Mouse (Mus musculus) urinary bladder, adult 2 months (tissue): Measurements from ENCODE around the gene Cdiptos. TPM values are rescaled to one million over a fixed set of nuclear protein-coding genes. Genes with fewer than 3 reads are reported as not detected.

Source experiments
- DNase-seq: peaks from one replicate; pipeline ENCODE4 v3.0.0; 2022; ENCODE audit warnings: low spot score
- polyA plus RNA-seq: library from polyadenylated mRNA; depleted of rRNA; stranded (reverse); fragments of >200 nt; gene quantifications from 2 replicates; pipeline ENCODE4 v1.2.3, GENCODE M21; 2012; rRNA removed

Gene Cdiptos
- polyA plus RNA-seq, 1 experiment: 2.7 TPM

- DNase-seq: no peak
Measured at GRCm38 (mm10) chr7:126923999-126924398, 51.9 kb downstream of the Cdiptos start.

DNA sequence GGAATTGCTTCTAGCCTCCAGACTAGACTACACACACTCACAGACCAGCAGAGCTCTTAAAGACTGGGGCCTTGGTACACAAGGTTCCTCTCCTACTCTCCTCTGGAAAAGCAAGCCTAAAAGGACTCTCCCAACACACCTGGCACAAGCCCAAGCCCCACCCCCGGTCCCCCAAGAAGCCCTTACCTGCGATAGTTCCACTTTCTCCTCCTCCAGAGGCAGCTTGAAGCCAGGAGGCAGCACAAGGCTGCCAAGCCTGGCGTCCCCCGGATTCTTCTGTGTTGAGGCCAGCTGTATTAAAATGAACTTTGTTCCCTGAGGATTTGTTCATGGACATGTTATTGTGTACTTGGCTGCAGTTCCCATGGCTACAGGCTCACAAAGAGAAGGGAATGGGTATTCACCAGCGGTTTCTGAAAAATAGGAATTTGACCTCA lies 53.3 kb downstream of the Cdiptos start, which contains the start of gene Tmem219:
TSS of gene Tmem219 (minus strand) at position 294 of the 437 bp plus-strand sequence.
- DNase-seq: no peak

Other genes starting within 250 kb of the Cdiptos start
- 214 TPM in 2 replicates for gene Mapk3, start 216.5 kb downstream of the Cdiptos start, polyA plus RNA-seq
- gene Gdpd3, start 209.8 kb downstream of the Cdiptos start, polyA plus RNA-seq: 15.7 and 28.5 TPM in 2 replicates
- 188 and 213 TPM in 2 replicates for gene Ypel3, start 199.1 kb downstream of the Cdiptos start, polyA plus RNA-seq
- 1.3 and 1.4 TPM in 2 replicates for gene Tbx6, start 194.6 kb downstream of the Cdiptos start, polyA plus RNA-seq
- 106 and 121 TPM in 2 replicates for gene Ppp4c, start 183.6 kb downstream of the Cdiptos start, polyA plus RNA-seq
- 2.4 and 2.9 TPM in 2 replicates for gene Fam57b, start 178.4 kb downstream of the Cdiptos start, polyA plus RNA-seq
- not detected in 2 replicates for gene 4930451I11Rik, start 144.5 kb downstream of the Cdiptos start, polyA plus RNA-seq
- gene Doc2a, start 128.7 kb downstream of the Cdiptos start, polyA plus RNA-seq: not detected in 2 replicates
- gene Hirip3, start 114.1 kb downstream of the Cdiptos start, polyA plus RNA-seq: 18.0 and 21.0 TPM in 2 replicates
- gene Ino80e, start 113.7 kb downstream of the Cdiptos start, polyA plus RNA-seq: 42.3 and 46.0 TPM in 2 replicates
- 55.8 and 65.4 TPM in 2 replicates for gene Taok2, start 91.4 kb downstream of the Cdiptos start, polyA plus RNA-seq
- 41.3 and 46.0 TPM in 2 replicates for gene Tmem219, start 53.2 kb downstream of the Cdiptos start, polyA plus RNA-seq
- gene Kctd13, start 47.2 kb downstream of the Cdiptos start, polyA plus RNA-seq: 16.3 and 16.4 TPM in 2 replicates
- not detected in 2 replicates for gene Asphd1, start 26.5 kb downstream of the Cdiptos start, polyA plus RNA-seq
- 0.65 and 0.72 TPM in 2 replicates for gene Sez6l2, start 25.5 kb downstream of the Cdiptos start, polyA plus RNA-seq
- gene Cdipt, start 184 bp downstream of the Cdiptos start, polyA plus RNA-seq: 118 and 119 TPM in 2 replicates
- gene Mvp, start 38.5 kb upstream of the Cdiptos start, polyA plus RNA-seq: 46.2 and 52.7 TPM in 2 replicates
- gene Pagr1b, start 40.4 kb upstream of the Cdiptos start, polyA plus RNA-seq: 2.8 and 3.2 TPM in 2 replicates
- gene Pagr1a, start 41.3 kb upstream of the Cdiptos start, polyA plus RNA-seq: 16.4 and 18.2 TPM in 2 replicates
- 66.3 and 76.5 TPM in 2 replicates for gene Gm42742, start 45.0 kb upstream of the Cdiptos start, polyA plus RNA-seq
- 9.7 and 10.2 TPM in 2 replicates for gene Prrt2, start 45.1 kb upstream of the Cdiptos start, polyA plus RNA-seq
- gene Maz, start 50.9 kb upstream of the Cdiptos start, polyA plus RNA-seq: 72.0 and 72.5 TPM in 2 replicates
- gene Kif22, start 66.4 kb upstream of the Cdiptos start, polyA plus RNA-seq: 2.3 and 2.7 TPM in 2 replicates
- 0.15 and 0.34 TPM in 2 replicates for gene Zg16, start 111.2 kb upstream of the Cdiptos start, polyA plus RNA-seq
- 4.4 and 6.0 TPM in 2 replicates for gene AI467606, start 115.3 kb upstream of the Cdiptos start, polyA plus RNA-seq
- gene Qprt, start 146.1 kb upstream of the Cdiptos start, polyA plus RNA-seq: 0.80 and 0.81 TPM in 2 replicates
- gene Spn, start 161.7 kb upstream of the Cdiptos start, polyA plus RNA-seq: 1.2 and 1.9 TPM in 2 replicates
- 66.2 and 68.8 TPM in 2 replicates for gene Cd2bp2, start 220.0 kb upstream of the Cdiptos start, polyA plus RNA-seq
- 23.0 and 30.1 TPM in 2 replicates for gene Tbc1d10b, start 232.4 kb upstream of the Cdiptos start, polyA plus RNA-seq
- 1.2 and 2.1 TPM in 2 replicates for gene Mylpf, start 232.8 kb upstream of the Cdiptos start, polyA plus RNA-seq